Mouse (Mus musculus) natural killer cell, adult 2 months (primary cell): Measurements from ENCODE around the gene Tnip3.

Experiments used
- DNase-seq, 2 experiments: peaks; one replicate each; pipeline ENCODE4 v3.0.0; 2022; ENCODE audit warnings: low spot score in 2 of 2

Gene Tnip3

DNA sequence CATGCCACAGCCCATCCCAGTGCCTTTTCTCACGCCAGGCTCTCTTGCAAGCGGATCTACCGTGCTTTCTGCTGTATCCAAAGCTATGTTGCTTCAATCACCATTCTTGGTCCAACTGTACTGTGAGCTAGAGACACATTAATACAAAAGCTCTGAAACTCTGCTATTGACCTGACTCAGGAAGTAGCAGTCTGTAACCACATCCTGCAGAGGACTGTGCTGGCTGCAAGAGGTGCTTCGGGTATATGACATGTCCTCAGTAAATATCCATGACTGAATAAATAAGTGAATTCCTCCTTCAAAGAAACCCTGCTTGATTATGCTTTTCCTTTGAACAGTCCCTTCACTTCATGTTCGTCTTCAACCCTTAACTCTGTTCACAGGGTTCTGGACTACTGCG, 122.6 kb downstream of the Tnip3 start:
- DNase-seq: peak; percentile 39 to 57

DNA sequence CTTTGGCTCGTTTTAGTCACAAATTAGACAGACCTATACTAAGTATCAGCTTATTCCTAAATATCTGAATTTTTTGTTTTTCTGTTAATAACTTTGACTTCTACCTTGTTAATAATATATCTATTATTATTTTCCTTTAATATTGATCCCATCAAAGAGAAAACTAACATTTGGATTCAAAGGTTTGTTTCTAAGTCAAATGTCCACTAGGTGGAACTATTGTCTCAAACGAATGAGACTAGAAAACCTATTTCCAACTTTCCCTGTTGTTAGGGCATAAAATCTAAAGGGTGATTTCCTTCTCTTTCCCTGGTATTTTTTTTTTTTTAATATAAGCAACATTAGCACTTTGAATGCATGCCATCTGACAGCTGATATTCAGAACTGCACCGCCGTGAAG, 126.3 kb downstream of the Tnip3 start:
- no peak for DNase-seq

DNA sequence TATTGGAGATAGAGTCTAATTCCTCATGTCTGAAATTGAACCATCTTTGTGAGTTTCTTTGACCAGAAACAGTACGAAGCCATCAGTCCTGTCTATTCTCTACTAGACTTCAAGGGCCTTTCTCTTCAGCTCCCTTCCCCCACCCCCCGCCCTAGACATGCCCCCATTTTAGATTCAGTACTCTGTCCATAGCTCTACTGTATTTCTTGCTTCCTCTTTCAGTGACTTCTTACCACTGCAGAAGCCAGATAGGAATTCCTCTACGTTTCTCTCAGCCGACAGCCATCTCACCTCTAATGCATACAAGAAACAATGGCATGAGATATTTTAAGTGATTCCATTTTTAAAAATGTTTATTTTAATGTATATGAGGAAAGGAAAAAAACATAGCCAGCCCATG, 136.2 kb downstream of the Tnip3 start:
- DNase-seq: no peak

DNA sequence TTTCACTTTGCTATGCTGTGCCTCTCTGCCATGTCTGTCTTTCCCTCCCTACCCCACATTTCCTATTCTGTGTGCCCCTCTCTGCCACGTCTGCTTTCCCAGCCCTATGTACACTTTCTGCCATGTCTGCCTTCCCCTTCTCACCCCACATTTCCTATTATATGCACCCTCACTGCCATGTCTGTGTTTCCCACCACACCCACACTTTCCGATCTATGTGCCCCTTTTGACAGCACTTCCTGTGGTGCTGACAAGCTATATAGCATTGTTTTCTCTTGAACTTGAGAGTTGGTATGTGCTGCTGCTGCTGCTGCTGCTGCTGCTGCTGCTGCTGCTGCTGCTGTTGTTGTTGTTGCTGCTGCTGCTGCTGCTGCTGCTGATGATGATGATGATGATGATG, 136.9 kb downstream of the Tnip3 start:
- DNase-seq: no peak

GRCm38 (mm10) chr6:65663990-65664389, 138.9 kb downstream of the Tnip3 start:
- DNase-seq: no peak

DNA sequence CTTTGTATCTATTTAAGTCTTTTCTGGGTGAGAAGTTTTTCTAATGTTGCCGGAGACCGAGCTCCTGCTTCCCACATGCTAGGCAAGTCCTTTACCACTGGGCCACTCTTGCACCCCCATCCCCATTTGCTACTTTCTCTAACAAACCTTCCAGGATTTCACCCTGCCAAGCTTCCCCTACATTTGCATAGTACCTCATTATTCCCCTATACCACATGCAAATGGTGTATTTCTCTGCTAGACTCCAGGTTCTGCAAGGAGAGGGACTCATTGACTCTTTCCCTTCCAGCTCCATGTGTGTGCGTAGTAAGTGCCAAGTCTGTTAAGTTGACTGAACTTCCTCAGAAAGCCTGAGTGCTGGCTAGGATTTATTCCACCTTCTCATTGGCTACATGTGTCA, 141.2 kb downstream of the Tnip3 start:
- no peak for DNase-seq

DNA sequence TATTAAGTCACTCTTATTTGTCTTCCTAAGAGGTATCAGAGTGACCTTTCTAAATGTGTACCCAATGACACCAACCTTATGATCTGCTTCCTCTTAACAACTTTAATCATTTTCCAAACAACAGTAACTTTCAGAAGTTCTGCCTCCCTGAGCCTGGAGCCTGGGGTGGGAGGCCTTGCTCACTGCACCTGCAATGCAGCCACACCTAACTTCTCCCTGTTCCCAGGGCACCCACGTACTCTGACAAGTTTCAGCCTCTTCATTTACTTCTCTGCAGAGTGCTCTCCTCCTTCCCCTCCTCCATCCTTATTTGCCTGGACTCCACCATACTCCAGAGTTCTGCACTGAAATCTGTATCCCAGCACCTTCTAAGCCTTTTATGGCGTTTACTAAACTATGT, 144.9 kb downstream of the Tnip3 start:
- no peak for DNase-seq

DNA sequence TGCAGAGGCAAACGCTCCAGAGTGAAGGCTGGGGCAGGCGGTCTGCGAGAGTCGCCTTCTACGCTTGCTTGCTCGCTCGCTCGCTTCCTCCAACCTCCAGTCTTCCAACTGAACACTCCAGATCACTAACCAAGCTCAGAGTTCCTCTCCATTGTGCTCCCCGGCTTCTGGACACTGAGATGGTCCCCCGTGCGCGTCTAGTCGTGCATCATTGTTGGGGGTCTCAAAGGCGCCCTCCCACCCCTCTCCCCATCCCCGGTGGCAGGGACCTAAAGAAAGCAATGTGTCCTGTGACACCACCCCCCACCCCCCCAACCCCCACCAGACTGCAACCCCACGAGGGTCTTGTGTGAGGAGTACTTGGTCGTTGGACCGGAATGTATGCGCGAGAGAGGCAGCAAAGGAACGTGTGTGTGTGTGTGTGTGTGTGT, 145.9 kb downstream of the Tnip3 start:
- DNase-seq: no peak

- peak; percentile 50 to 58 for DNase-seq
These were observed 146.3 kb downstream of the Tnip3 start, which contains the start of gene Ndnf for GRCm38 (mm10) chr6:65671451-65671850. Ndnf (plus strand) TSS chr6:65671590.

- peak; percentile 9 to 15 for DNase-seq
These were observed 147.3 kb downstream of the Tnip3 start for GRCm38 (mm10) chr6:65672131-65673031.
